Mouse (Mus musculus): ENCODE data around the gene Rasgef1c.

- TF ChIP-seq CTCF (IDR thresholded peaks at IDR 0.05 in 2 of 3, conservative IDR thresholded peaks at IDR 0.05 in 1 of 3; ENCODE audit: control insufficient read depth in 1 of 3, insufficient read depth in 1 of 3, low read depth in 2 of 3, low read length in 3 of 3, poor library complexity in 1 of 3, severe bottlenecking in 1 of 3) = no peak
- TF ChIP-seq MAFK (IDR thresholded peaks at IDR 0.05; ENCODE audit: borderline replicate concordance, low read depth, low read length) = no peak
- TF ChIP-seq NELFE (IDR thresholded peaks at IDR 0.05; ENCODE audit: low read depth, low read length) = no peak
- no peak for TF ChIP-seq JUND (IDR thresholded peaks at IDR 0.05; ENCODE audit: low read depth, low read length)
- no peak for TF ChIP-seq POLR2A (IDR thresholded peaks at IDR 0.05; ENCODE audit: control insufficient read depth in 1 of 2, insufficient read depth in 1 of 2, low read depth in 1 of 2, low read length in 2 of 2, poor library complexity in 1 of 2)
- no peak for TF ChIP-seq ETS1 (IDR thresholded peaks at IDR 0.05; ENCODE audit: low read depth, low read length)
- no peak for TF ChIP-seq TCF12 (IDR thresholded peaks at IDR 0.05; ENCODE audit: low read depth, low read length)
- TF ChIP-seq USF1 (IDR thresholded peaks at IDR 0.05; ENCODE audit: low read depth, low read length) = no peak
- no peak for TF ChIP-seq SIN3A (IDR thresholded peaks at IDR 0.05; ENCODE audit: low read length)
- no peak for TF ChIP-seq USF2 (IDR thresholded peaks at IDR 0.05; ENCODE audit: borderline replicate concordance in 1 of 2, insufficient read depth in 1 of 2, low read depth in 1 of 2, low read length in 2 of 2)
- TF ChIP-seq EP300 (IDR thresholded peaks at IDR 0.05; ENCODE audit: low read depth in 1 of 2, low read length in 2 of 2) = no peak
Measured at GRCm38 (mm10) chr11:49900962-49901658, 525 bp upstream of the Rasgef1c start.

Data from MEL (cell line).